Mouse (Mus musculus) c-Kit-positive CD71-positive TER-119-positive erythroid progenitor cells, embryonic 14.5 days (primary cell): ENCODE results near the gene Slco1c1.

Experiments used
- DNase-seq: peaks from one replicate; pipeline ENCODE4 v3.0.0-alpha.2; 2013; ENCODE audit warnings: low spot score

The Slco1c1 gene

DNA sequence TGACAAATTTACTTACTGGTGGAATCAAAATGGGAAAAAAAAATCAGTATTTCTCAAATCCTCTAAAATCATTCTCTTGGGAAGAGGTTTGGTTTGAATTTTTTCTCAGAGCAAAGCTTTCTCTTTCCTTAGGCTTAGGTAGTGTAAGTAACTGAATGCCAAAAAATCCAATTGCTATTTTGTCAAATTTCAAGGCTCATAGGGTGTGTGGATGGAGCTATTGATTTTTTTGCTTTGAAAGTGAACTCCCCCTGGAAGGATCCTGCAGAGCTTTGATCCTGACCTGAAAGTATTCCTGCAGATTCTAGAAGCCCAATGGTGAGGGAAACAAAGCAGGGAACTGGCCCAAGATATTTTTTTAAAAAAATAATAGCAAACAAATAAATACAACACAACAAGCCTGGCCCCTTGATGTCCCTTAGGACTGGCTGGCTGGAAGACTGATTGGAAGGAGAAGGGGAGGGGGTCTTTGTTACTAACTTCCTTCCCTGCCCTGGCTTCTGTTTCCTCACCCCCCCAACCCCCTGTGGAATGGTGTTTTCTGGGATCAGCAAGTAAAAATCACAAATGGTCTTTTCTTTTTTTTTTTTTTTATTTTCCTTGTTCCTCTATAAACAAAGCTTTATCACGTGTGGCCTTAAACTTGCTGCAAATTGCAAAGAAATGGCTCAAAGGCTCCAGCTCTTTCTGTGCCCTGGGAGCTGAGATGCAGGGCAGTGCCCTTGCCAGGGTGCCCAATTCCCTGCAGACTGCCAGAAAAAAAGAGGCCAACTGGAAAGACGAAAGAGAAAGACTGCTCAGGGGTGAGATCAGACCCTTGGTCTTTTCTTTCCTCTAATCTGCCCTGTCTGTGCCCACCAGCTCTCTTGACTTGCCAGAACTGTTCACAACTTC is at the start of gene Slco1c1:
Gene Slco1c1, plus strand, starts transcription at position 622 of the 894 bp plus-strand sequence.
- DNase-seq, result no peak

DNA sequence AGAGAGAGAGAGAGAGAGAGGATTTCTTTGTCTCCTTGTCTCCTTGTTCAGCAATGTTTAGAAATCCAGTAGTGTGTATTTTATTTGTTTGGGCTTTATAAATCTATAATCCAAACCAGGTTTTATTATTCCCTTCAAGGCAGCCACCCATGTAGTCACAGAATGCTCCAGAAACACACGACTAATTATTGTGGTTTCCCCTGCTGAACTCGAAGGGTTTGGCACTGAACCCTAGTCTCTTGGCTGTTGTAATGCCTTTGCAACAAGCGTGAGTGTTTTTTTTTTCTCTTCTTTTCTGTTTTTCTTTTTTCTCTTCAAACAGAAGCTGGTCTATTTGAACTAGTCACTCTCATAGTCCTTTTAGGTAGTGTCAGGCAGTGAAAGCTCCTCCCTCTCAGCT is 49.5 kb upstream of the Slco1c1 start:
- DNase-seq, result no peak

DNA sequence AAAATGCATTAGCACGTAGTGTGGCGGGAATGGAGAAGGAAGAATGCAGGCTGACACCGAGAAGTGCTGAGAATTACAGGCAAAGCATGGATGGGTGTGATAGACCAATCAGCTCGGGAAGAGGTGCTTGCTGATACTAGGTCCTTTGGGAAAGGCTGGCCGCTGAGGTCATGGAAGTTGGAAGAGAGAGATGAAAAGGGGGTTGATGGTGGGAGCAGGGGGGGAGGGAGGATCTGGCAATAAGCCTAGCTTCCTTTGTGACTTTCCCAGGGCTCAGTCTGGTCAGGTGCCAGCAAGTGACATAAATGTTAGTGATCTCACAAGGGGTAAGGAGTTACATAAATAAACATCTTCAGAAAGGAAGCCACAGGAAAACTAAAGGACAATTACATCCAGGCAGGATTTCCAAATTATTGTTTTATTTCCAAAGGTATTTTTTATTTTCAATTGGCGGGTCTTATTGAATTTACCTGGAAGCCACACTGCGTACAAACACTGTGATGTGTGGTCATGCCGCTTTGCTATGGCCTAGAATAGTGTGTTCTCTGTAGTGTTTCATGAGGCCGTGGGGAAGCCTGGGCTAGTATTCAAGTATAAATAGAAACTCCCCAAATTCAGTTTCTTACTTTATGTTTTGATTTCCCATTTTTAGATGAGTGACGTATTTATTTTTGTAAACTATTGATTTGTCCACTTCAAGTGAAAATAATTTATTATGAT is 38.7 kb upstream of the Slco1c1 start:
- DNase-seq, result no peak

DNA sequence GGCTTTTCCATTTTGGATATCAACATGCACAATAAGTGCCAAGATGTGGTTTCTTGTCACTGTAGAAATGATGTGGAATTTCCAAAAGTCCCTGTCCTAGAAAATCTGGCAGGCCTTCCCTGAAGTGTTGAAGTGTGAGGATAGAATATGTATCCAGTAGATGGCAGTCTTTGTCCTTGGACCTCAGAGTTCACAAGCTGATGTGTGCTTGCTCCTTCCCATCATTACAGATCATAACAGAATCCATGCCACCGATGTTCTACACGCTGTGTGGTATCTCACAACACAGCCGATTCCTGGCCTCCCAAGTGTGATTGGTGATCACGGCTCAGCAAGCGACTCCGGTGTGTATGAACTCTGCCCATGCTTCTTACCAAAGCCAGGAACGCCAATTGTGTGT is 36.9 kb upstream of the Slco1c1 start:
- DNase-seq, result no peak

DNA sequence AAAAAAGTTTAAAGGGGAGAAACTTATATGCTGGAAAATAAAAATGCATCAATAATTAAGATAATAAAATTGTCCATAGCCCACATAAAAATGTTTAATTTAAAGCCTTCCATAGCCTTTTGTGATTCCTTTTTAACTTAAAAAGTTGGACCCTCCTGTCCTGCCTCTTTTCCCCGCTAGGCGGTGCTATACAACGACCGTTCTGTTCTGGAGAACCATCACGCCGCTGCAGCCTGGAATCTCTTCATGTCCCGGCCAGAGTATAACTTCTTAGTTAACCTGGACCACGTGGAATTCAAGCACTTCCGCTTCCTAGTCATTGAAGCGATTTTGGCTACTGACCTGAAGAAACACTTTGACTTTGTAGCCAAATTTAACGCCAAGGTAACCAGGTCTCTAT is 35.5 kb upstream of the Slco1c1 start:
- DNase-seq, result peak; percentile 1

DNA sequence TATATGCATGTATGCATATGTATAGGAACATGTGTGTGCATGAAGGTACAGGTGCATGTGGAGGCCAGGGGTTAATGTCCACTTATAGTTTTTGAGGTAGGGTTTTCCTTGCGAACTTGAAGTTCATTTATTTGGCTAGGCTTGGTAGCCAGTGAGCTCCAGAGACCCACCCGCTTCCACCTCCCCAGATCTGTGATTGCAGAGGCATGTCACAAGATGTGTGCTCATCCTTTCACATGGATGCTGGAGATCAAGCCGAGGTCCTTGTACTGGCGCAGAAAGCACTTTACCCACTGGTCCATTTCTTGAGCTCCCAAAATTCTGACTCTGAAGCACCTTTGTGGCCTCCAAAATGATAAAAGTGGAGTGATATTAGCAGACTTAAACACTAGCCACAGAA is 29.3 kb upstream of the Slco1c1 start:
- no peak for DNase-seq

DNA sequence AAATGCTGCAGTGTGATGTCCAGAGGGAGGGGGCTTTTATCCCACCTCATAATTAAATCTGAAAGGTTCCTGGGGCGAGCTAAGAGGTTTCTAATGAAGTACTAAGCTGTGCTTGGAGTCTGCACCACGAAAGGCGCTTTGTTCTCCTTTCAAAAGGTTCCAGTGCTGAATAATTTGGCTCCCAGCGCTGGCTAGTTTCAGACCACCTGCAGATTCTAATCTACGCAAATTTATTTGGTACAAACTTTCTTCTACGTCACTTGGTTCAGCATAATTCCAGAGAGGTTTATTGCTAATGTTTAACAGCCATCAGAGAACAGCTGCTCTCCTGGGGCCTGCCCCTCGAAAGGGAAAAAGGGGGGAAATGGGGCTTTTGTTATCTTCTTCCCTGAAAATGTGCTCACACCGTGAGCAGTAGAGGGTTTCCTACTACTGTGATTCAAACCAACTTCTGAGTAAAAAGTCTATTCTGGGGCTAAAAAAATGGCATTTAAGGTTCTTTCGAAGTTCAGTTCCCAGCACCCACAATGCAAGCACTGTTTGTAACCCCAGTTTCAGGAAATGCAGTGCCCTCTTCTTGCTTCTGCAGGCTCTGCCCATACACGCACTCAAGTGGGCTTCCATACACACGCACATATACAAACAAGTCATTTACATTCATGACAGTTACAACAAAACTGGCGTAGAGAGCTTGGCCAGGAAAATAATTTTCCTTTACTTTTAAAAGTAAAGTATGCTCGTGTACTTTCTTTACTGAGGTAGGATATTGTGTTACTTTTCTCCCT is 28.3 kb upstream of the Slco1c1 start:
- DNase-seq, result no peak

DNA sequence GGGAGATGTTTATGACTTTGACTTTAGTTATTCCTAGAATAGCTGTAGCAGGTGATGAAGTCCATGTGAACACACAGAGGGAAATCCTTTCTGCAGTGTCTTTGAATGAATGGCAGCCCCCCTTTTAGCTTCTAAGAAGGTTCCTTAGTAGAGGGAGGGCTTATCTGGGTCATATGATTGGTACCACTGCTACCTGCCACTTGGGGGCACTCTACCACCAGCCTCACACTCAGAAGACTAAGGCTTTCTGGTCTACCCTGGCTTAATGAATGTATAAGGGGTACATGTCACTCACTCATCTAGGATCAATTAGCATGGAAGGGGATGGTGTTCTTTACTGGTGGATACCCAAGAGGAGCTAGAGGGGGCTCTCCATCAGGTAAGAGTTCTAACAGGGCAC is 24.7 kb upstream of the Slco1c1 start:
- DNase-seq, result no peak

DNA sequence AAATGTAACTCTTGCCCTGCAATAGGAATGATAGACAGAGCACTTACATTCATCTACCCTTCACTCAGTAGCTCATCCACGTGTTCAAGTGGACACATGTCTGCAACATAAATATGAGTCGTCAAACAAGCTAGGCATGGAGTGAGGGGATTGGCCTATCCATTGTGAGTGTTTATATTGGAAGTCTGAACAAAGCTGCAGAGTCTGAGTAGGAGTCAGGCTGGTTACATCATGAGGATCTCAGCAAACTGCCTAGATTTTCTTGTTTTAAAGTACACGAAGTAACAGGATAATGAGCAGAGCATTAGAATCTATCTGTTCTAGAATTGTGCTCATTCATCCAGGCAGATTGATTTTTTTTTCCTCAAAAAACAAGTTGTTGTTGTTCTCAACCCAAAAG is 23.0 kb upstream of the Slco1c1 start:
- DNase-seq, result no peak

DNA sequence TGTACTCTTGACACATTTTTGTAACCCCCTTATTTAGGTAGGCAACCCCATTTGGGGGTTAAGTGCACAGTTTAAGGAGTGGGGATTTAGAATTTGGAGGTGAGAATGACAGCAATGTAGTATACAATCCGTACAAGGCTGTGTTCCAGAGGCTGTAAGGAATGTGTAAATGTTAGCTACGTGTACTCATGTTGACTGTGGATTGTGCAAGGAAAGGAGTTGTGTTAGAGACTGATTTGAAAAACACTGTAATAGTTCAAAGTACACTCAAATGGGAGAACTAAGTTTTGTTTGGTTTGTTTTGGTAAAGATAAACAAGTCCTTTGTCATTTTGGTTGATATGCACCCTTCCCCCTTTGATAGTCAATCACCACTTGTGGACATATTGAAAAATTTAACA is 1.6 kb upstream of the Slco1c1 start:
- no peak for DNase-seq

DNA sequence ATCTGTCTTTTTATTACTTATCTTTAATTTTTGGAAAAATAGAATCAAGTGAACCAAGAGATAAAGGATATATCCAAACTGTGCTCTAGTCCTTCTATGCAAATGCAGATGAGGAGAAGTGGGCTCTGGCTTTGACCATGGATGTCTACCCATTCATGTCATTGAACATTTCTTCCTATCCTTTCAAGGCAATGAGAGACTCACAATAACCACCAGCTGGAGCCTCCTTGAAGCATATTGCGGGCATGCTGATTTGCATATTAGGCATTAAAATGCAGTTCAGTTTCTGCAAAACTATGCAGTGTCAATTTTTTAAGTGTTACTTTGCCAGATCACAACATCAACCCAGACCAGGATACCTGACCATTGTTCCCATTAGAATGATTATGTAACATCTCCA is 1.6 kb downstream of the Slco1c1 start:
- DNase-seq, result no peak

DNA sequence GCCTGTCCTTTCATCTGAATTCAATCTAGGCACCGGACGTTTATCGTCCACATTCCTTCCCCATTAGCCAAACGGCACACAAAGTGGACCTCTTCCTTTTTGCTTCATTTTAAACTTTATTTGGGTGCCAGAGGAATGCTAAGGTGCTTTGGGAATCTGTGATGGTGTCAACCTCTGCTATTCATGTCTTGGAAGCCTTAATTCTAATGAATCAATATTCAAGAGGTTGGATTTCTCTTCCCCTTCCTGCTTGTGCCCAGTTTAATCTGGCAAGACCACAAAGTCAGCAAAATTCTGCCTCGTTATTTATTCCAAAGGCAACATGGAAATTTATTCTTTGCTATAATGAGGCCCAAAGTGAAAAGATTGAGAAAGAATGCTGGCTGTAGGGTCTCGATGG is 6.7 kb downstream of the Slco1c1 start:
- DNase-seq, result no peak

DNA sequence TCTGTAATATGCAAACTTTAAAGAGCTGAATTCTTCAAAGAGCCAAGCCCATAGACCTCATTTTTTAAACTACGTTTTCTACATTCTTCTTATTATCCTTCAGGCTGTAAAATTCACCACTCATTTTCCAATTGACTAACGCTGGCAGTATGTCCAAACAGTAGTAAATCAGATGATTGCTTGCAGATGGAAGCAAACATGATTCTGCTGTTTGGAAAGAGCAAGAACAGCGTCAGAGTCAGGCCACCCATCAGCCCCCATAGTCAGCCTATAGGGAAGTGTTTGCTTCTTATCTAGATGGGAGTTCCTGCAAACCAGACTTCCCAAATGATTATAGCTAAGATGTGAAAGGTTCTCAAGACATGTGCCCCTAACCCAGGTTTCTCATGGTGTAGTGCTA is 13.1 kb downstream of the Slco1c1 start:
- no peak for DNase-seq

DNA sequence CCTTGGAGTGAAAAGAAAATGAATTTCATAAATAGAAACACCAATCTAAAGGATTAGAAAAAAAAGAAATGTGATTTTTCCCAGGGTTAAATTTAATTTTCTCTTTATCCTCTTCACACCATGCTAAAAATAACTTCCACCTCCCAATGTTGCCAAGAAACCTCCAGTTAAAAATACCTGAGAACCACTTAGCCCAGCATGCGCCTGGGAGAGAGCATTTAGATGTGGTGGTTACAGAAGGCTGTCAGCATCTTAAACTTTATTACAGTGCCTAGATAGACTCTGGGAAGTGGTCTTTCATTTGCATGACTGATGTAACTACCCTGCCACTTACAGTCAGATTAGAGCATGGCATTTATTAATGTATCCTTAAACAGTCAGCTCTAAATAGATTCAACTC is 17.0 kb downstream of the Slco1c1 start:
- DNase-seq, result no peak

DNA sequence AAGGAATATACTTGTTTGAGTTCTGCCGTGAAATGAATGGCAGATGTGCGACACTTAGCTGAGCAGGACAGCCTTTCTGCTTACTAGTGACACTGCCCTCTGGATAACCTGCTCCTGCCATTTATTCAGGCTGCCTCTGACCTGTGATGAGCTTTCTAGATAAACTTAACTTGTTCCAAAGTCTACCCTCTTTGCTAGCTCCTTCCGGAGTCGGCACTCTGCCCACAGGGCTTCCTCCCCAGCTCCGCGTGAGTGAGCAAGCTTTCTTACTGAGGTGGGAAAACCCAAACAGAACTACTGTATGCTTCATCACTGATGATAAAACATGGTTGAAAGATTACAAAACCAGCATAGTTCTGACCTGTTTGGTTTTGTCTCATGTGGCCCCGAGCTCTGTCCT is 19.2 kb downstream of the Slco1c1 start:
- no peak for DNase-seq

DNA sequence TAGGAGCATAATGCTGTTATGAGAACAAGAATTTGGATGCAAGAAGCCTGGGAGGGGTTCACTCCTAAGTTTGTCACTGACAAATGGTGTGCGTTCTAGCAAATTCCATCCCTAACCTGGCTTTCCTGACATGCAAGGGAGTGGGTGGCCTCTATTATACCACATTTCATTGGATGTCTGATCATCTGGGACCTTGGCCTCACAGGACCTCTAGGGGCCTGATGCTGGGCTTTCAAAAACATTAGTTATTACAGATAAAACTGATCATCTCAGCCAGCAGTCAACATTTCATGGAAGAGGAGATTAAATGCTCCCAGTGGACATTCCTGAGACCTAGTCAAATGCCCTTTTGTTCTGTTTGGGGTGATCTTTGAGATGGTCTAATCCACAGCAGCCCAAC is 34.0 kb downstream of the Slco1c1 start:
- DNase-seq, result no peak

DNA sequence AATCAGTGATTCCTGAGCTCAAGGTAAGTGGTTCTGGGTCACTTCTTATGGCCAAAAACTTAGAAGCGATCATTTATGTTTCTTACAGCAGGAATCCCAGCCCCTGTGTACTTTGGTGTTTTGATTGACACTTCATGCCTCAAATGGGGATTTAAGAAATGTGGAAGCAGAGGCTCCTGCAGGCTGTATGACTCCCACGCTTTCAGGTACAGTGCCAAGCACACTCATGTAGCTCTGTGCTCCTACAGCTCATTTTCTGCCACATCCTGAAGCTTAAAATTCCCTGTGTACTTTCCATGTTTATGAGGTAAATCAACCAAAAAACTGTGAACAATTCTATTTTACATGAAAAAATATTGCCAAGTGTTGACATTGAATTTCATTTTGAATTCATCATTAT is 43.2 kb downstream of the Slco1c1 start:
- DNase-seq, result no peak

DNA sequence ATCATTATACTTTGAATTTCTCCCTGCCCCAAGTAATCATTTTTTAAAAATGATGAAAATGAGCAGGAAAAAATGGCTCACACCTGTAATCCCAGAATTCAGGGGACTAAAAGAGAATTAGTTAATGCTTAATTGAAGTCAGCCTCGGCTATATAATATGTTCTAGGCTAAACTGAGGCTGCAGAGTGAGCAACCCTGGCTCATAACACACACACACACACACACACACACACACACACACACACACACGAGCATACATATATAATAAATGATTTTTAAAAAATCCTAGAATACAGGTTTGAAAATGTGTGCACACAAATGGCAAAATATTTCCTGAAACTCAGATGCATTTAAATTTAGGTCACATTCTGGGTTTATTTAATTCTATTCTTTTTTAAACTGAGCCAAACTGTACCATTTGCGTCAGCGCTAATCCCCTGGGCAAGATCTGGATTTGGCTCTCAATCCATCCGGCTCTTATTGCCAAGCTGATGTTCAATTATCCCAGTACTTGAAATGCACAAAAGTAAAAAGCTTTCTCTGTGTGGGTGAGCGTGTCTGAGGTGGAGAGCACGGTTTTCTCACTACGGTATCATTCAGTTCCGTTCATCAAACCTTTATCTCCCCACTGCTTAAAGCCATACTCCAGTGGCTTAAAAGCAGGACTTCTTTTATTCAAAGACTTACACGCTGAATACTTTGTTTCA is 43.8 kb downstream of the Slco1c1 start:
- DNase-seq, result no peak

DNA sequence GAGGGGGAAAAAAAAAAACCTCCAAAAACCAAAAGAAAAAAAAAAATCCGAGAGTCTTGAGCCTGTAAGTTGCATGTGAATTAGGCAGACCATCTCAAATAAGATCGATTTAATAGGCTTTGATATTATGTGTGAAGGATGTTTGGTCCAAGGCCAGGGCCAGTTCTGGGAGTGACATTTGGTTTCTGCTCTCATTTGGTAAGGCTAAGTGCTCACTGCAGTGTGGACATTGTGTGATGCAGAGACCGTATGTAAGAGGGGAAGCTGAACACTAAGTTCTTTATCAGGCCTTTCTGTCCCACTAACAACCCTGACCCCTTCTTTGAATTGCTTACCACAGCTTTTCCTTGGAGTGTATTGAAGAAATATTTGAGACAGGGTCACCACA is 44.4 kb downstream of the Slco1c1 start:
- DNase-seq, result no peak

DNA sequence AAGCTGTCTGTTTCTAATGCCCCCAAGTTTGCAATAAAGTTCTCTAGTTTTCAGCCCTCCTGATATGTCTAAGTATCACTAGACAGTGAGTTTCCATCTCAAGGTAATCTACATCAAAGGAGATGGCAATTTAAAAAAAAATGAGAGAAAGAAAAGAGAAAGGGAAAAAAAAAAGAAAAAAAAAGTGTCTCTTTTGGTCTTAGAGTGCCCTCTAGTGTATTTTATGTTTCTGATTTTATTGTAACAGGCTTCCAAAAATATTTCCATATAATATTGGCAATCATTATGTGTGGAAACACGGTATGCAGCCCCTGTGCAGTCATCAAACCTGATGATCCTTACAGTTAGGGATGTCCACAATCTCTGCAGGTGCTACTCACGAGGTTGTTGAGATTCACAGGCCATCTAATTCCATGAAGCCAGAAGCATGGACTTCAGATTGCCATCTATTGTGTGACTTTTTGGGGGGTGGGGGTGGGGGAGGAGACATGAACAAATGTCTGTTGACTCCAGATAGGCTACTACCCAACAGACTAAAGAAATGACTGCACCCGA is 52.6 kb downstream of the Slco1c1 start:
- no peak for DNase-seq

DNA sequence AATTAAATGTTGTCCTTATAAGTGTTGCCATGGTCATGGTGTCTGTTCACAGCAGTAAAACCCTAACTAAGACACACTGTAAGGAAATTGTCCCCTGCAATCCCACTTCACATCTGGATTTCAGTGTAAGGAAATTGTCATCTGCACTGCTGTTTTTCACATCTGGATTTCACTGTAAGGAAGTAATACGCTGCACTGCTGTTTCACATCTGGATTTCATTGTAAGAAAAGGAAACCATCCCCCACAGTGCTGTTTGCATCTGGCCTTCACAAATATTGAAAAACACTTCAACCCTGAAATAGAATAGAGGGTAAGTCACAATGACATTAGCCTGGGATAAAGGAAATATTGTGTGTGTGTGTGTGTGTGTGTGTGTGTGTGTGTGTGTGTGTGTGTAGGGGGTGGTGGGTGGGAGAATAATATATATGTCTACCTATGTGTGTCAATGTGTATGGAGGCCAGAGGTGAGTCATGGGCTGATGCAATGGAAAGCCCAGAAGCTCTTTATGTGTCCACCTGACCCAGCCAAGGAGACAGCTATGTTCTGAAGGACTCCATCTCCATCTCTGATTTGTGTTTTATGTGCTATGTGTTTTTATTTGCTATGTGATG is 60.7 kb downstream of the Slco1c1 start:
- no peak for DNase-seq
